Mouse (Mus musculus): ENCODE data around the gene Mgat4d. TPM values are rescaled to one million over a fixed set of nuclear protein-coding genes. Genes with fewer than 3 reads are reported as not detected.

Gene Mgat4d
- polyA plus RNA-seq, 1 experiment from 2014 or later, result not detected

- no peak for ATAC-seq (ENCODE audit: low read depth)
- no peaks in the 10 kb centered on the region for H3K36me3 ChIP-seq (ENCODE audit: control insufficient read depth, insufficient read depth, low read length)
- H3K27me3 ChIP-seq (ENCODE audit: control insufficient read depth, insufficient read depth, low read length), result no peaks in the 10 kb centered on the region
- no peaks in the 10 kb centered on the region for H3K4me1 ChIP-seq (ENCODE audit: control insufficient read depth, insufficient read depth, low read length)
- no peak overlapping the region for H3K9ac ChIP-seq (replicated peaks; ENCODE audit: low read depth, low read length)
- H3K27ac ChIP-seq (ENCODE audit: low read depth, low read length), result no peak overlapping the region
- H3K9me3 ChIP-seq (ENCODE audit: control insufficient read depth, low read length), result no peaks in the 10 kb centered on the region
- WGBS, result 85% methylated on average over 2 of the region's 2 CpGs
- H3K4me2 ChIP-seq (ENCODE audit: low read depth, low read length), result no peak overlapping the region
- no peak overlapping the region for H3K4me3 ChIP-seq (ENCODE audit: low read depth, low read length)
Observed at GRCm38 (mm10) chr8:83381016-83381415, 32.7 kb downstream of the Mgat4d start.

GRCm38 (mm10) chr8:83382850-83383249 lies 34.6 kb downstream of the Mgat4d start:
- no peaks in the 10 kb centered on the region for H3K27me3 ChIP-seq (ENCODE audit: control insufficient read depth, insufficient read depth, low read length)
- no peak overlapping the region for H3K27ac ChIP-seq (ENCODE audit: low read depth, low read length)
- H3K4me2 ChIP-seq (ENCODE audit: low read depth, low read length), result no peak overlapping the region
- H3K36me3 ChIP-seq (ENCODE audit: control insufficient read depth, insufficient read depth, low read length), result no peaks in the 10 kb centered on the region
- no peak for ATAC-seq (ENCODE audit: low read depth)
- no peaks in the 10 kb centered on the region for H3K9me3 ChIP-seq (ENCODE audit: control insufficient read depth, low read length)
- H3K4me3 ChIP-seq (ENCODE audit: low read depth, low read length), result no peak overlapping the region
- H3K4me1 ChIP-seq (ENCODE audit: control insufficient read depth, insufficient read depth, low read length), result no peaks in the 10 kb centered on the region
- H3K9ac ChIP-seq (replicated peaks; ENCODE audit: low read depth, low read length), result no peak overlapping the region
- 36% methylated on average over 2 of the region's 2 CpGs for WGBS

GRCm38 (mm10) chr8:83389316-83390005 lies 41.2 kb downstream of the Mgat4d start, which contains the start of gene Clgn:
Gene Clgn (plus strand): TSS chr8:83389867.
- no peaks in the 10 kb centered on the region for H3K27me3 ChIP-seq (ENCODE audit: control insufficient read depth, insufficient read depth, low read length)
- peak within 1 kb of the TSS; percentile 84 for H3K4me2 ChIP-seq (ENCODE audit: low read depth, low read length)
- H3K27ac ChIP-seq (ENCODE audit: low read depth, low read length), result no peak within 1 kb of the TSS
- H3K4me1 ChIP-seq (ENCODE audit: control insufficient read depth, insufficient read depth, low read length), result no peaks in the 10 kb centered on the region
- WGBS, result 4% methylated on average over 41 of the region's 41 CpGs
- peaks cover 4% of the 10 kb centered on the region; the same call in 1 of the 2 replicates for H3K9me3 ChIP-seq (ENCODE audit: control insufficient read depth, low read length)
- H3K4me3 ChIP-seq (ENCODE audit: low read depth, low read length), result peak within 1 kb of the TSS; percentile 56
- no peaks in the 10 kb centered on the region for H3K36me3 ChIP-seq (ENCODE audit: control insufficient read depth, insufficient read depth, low read length)
- peak; percentile 98 for ATAC-seq (ENCODE audit: low read depth)
- H3K9ac ChIP-seq (replicated peaks; ENCODE audit: low read depth, low read length), result peak within 1 kb of the TSS; percentile 75

GRCm38 (mm10) chr8:83390006-83390701 lies 41.9 kb downstream of the Mgat4d start:
- Histone ChIP-seq H3K4me2 (ENCODE audit: low read depth, low read length) (peak overlapping the region; percentile 84), H3K9ac (replicated peaks; ENCODE audit: low read depth, low read length) (peak overlapping the region; percentile 75), H3K4me3 (ENCODE audit: low read depth, low read length) (peak overlapping the region; percentile 56), H3K36me3 (ENCODE audit: control insufficient read depth, insufficient read depth, low read length) (no peaks in the 10 kb centered on the region), H3K4me1 (ENCODE audit: control insufficient read depth, insufficient read depth, low read length) (no peaks in the 10 kb centered on the region), H3K27ac (ENCODE audit: low read depth, low read length) (no peak overlapping the region), H3K9me3 (ENCODE audit: control insufficient read depth, low read length) (peaks cover 4% of the 10 kb centered on the region; the same call in 1 of the 2 replicates), H3K27me3 (ENCODE audit: control insufficient read depth, insufficient read depth, low read length) (no peaks in the 10 kb centered on the region)
- whole genome bisulfite sequencing, result 7% methylated on average over 14 of the region's 14 CpGs
- peak; percentile 73 for ATAC-seq (ENCODE audit: low read depth)

GRCm38 (mm10) chr8:83392521-83392920 lies 44.2 kb downstream of the Mgat4d start:
- Histone ChIP-seq H3K4me3 (ENCODE audit: low read depth, low read length) (no peak overlapping the region), H3K4me2 (ENCODE audit: low read depth, low read length) (no peak overlapping the region), H3K27me3 (ENCODE audit: control insufficient read depth, insufficient read depth, low read length) (no peaks in the 10 kb centered on the region), H3K36me3 (ENCODE audit: control insufficient read depth, insufficient read depth, low read length) (no peaks in the 10 kb centered on the region), H3K9ac (replicated peaks; ENCODE audit: low read depth, low read length) (no peak overlapping the region), H3K9me3 (ENCODE audit: control insufficient read depth, low read length) (peaks cover 4% of the 10 kb centered on the region; the same call in 1 of the 2 replicates), H3K27ac (ENCODE audit: low read depth, low read length) (no peak overlapping the region), H3K4me1 (ENCODE audit: control insufficient read depth, insufficient read depth, low read length) (no peaks in the 10 kb centered on the region)
- WGBS, result 90% methylated on average over 1 of the region's 1 CpGs
- no peak for ATAC-seq (ENCODE audit: low read depth)

GRCm38 (mm10) chr8:83394325-83394724 lies 46.1 kb downstream of the Mgat4d start:
- Histone ChIP-seq H3K9ac (replicated peaks; ENCODE audit: low read depth, low read length) (no peak overlapping the region), H3K36me3 (ENCODE audit: control insufficient read depth, insufficient read depth, low read length) (no peaks in the 10 kb centered on the region), H3K27me3 (ENCODE audit: control insufficient read depth, insufficient read depth, low read length) (no peaks in the 10 kb centered on the region), H3K9me3 (ENCODE audit: control insufficient read depth, low read length) (peaks cover 4% of the 10 kb centered on the region; the same call in 1 of the 2 replicates), H3K4me1 (ENCODE audit: control insufficient read depth, insufficient read depth, low read length) (no peaks in the 10 kb centered on the region), H3K4me2 (ENCODE audit: low read depth, low read length) (no peak overlapping the region), H3K27ac (ENCODE audit: low read depth, low read length) (no peak overlapping the region), H3K4me3 (ENCODE audit: low read depth, low read length) (no peak overlapping the region)
- WGBS, result 92% methylated on average over 5 of the region's 5 CpGs
- no peak for ATAC-seq (ENCODE audit: low read depth)

GRCm38 (mm10) chr8:83396680-83397079 lies 48.4 kb downstream of the Mgat4d start:
- no peak overlapping the region for H3K4me3 ChIP-seq (ENCODE audit: low read depth, low read length)
- no peaks in the 10 kb centered on the region for H3K27me3 ChIP-seq (ENCODE audit: control insufficient read depth, insufficient read depth, low read length)
- H3K9ac ChIP-seq (replicated peaks; ENCODE audit: low read depth, low read length), result no peak overlapping the region
- no peaks in the 10 kb centered on the region for H3K36me3 ChIP-seq (ENCODE audit: control insufficient read depth, insufficient read depth, low read length)
- no peak for ATAC-seq (ENCODE audit: low read depth)
- H3K4me1 ChIP-seq (ENCODE audit: control insufficient read depth, insufficient read depth, low read length), result no peaks in the 10 kb centered on the region
- no peak overlapping the region for H3K27ac ChIP-seq (ENCODE audit: low read depth, low read length)
- 91% methylated on average over 6 of the region's 6 CpGs for WGBS
- no peak overlapping the region for H3K4me2 ChIP-seq (ENCODE audit: low read depth, low read length)
- peaks cover 4% of the 10 kb centered on the region; the same call in 1 of the 2 replicates for H3K9me3 ChIP-seq (ENCODE audit: control insufficient read depth, low read length)

GRCm38 (mm10) chr8:83397726-83398125 lies 49.5 kb downstream of the Mgat4d start:
- Histone ChIP-seq H3K27ac (ENCODE audit: low read depth, low read length) (no peak overlapping the region), H3K36me3 (ENCODE audit: control insufficient read depth, insufficient read depth, low read length) (no peaks in the 10 kb centered on the region), H3K9ac (replicated peaks; ENCODE audit: low read depth, low read length) (no peak overlapping the region), H3K4me2 (ENCODE audit: low read depth, low read length) (no peak overlapping the region), H3K4me1 (ENCODE audit: control insufficient read depth, insufficient read depth, low read length) (no peaks in the 10 kb centered on the region), H3K4me3 (ENCODE audit: low read depth, low read length) (no peak overlapping the region), H3K9me3 (ENCODE audit: control insufficient read depth, low read length) (peaks cover 4% of the 10 kb centered on the region; the same call in 1 of the 2 replicates), H3K27me3 (ENCODE audit: control insufficient read depth, insufficient read depth, low read length) (no peaks in the 10 kb centered on the region)
- 77% methylated on average over 4 of the region's 4 CpGs for WGBS
- no peak for ATAC-seq (ENCODE audit: low read depth)

- no peak for ATAC-seq (ENCODE audit: low read depth)
- Histone ChIP-seq H3K9ac (replicated peaks; ENCODE audit: low read depth, low read length) (no peak overlapping the region), H3K4me3 (ENCODE audit: low read depth, low read length) (no peak overlapping the region), H3K27me3 (ENCODE audit: control insufficient read depth, insufficient read depth, low read length) (no peaks in the 10 kb centered on the region), H3K4me1 (ENCODE audit: control insufficient read depth, insufficient read depth, low read length) (no peaks in the 10 kb centered on the region), H3K4me2 (ENCODE audit: low read depth, low read length) (no peak overlapping the region), H3K27ac (ENCODE audit: low read depth, low read length) (no peak overlapping the region), H3K36me3 (ENCODE audit: control insufficient read depth, insufficient read depth, low read length) (no peaks in the 10 kb centered on the region), H3K9me3 (ENCODE audit: control insufficient read depth, low read length) (no peaks in the 10 kb centered on the region)
- WGBS, result 90% methylated on average over 10 of the region's 10 CpGs
Observed at GRCm38 (mm10) chr8:83405548-83405947, 57.3 kb downstream of the Mgat4d start.

Data from neural tube, embryonic 14.5 days (tissue).